Mouse (Mus musculus): ENCODE measurements around the gene Topaz1. TPM values are rescaled to one million over a fixed set of nuclear protein-coding genes. Genes with fewer than 3 reads are reported as not detected.

Topaz1 gene
- total RNA-seq, 1 experiment = 0.49 TPM

DNA sequence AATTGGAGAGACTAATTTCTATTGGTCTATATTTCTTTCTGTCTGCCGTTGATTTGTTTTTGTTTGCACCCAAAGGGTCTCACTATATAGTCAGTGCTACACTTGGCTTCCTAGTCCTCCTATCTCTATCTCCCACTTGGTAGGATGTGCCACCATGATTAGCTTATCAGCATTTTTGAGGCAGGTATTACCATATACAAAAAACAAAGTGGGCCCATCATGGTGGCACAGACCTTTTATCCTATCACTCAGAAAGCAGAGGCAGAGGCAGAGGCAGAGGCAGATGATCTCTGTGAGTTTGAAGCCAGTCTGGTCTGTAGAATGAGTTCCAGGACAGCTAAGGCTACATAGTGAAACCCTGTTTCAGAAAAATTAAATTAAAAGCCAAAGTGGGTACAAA, 39.4 kb downstream of the Topaz1 start:
- Histone ChIP-seq H3K9me3 (ENCODE audit: control insufficient read depth, insufficient read depth, low read depth, low read length) (no peaks in the 10 kb centered on the region), H3K27ac (ENCODE audit: insufficient read depth, low read depth, low read length, poor library complexity, severe bottlenecking) (no peak overlapping the region), H3K4me1 (ENCODE audit: control insufficient read depth in 2 of 2, insufficient read depth in 2 of 2, low read length in 2 of 2, poor library complexity in 1 of 2) (no peaks in the 10 kb centered on the region), H3K4me3 (ENCODE audit: insufficient read depth in 1 of 2, low read depth in 1 of 2, low read length in 2 of 2, poor library complexity in 1 of 2, severe bottlenecking in 1 of 2) (no peak overlapping the region), H3K36me3 (ENCODE audit: control insufficient read depth, insufficient read depth, low read length, poor library complexity, severe bottlenecking) (no peaks in the 10 kb centered on the region), H3K9ac (ENCODE audit: insufficient read depth, low read depth, low read length, poor library complexity, severe bottlenecking) (no peak overlapping the region)
- DNase-seq (ENCODE audit: low read depth, low spot score) = no peak
- in situ Hi-C loops (cut with MboI; ENCODE audit: low sequenced_read_pairs in 2 of 2, unreplicated experiment in 2 of 2) = no loop called here
- TF ChIP-seq ZC3H11A (IDR thresholded peaks at IDR 0.05; ENCODE audit: borderline replicate concordance, low read depth, low read length) (no peak), ZNF384 (IDR thresholded peaks at IDR 0.05; ENCODE audit: low read depth, low read length) (no peak), MAFK (IDR thresholded peaks at IDR 0.05; ENCODE audit: insufficient read depth, low read depth, low read length) (no peak), CHD2 (IDR thresholded peaks at IDR 0.05; ENCODE audit: low read depth, low read length) (no peak), HCFC1 (IDR thresholded peaks at IDR 0.05; ENCODE audit: borderline replicate concordance, insufficient read depth, low read length) (no peak)

DNA sequence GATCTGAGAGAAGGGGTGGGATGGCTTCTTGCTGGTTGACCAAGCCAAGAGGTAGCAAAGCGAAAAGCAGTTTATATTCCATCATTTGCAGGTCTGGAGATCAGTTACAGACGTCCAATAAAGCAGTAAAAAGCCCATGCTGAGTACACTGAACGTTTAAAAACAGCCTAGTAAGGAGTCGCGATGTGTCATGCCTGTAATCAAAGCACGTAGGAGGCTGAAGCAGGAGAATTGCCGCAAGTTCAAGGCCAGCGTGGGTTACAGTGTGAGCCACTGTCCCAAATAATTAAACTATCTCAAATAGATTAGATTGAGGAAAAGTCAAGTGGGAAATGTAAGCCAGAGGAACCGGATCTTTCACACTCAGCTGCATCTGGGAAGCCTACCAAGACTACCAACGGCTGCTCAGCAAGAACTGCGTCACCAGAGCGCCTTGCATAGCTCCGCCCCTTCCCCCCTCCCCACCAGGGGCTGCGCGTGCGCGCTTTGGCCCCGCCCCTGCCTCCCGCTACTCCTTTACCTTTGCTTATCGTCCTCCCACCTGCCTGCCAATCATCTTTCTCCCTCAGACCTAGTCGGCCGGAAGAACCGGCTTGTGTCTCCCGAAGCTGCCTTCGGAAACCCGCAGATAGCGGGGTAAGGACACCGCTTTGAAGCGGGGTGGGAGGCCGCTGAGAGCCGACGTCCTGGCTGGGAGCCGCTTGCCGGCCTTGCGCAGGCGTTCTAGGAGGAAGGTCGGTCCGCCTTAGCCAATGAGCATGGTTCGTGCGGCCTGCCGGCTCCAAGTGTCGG, 58.1 kb downstream of the Topaz1 start, which contains the start of gene Tcaim:
Gene Tcaim, plus strand, starts transcription at position 487 of the 792 bp plus-strand sequence.
- H3K27ac ChIP-seq (ENCODE audit: insufficient read depth, low read depth, low read length, poor library complexity, severe bottlenecking) = 0 out of 2 replicates have a peak within 1 kb of the TSS, but pooled peaks have one; percentile 27
- H3K9me3 ChIP-seq (ENCODE audit: control insufficient read depth, insufficient read depth, low read depth, low read length) = no peaks in the 10 kb centered on the region
- peak; percentile 87 for DNase-seq (ENCODE audit: low read depth, low spot score)
- no peaks in the 10 kb centered on the region for H3K36me3 ChIP-seq (ENCODE audit: control insufficient read depth, insufficient read depth, low read length, poor library complexity, severe bottlenecking)
- no peak for TF ChIP-seq ZC3H11A (IDR thresholded peaks at IDR 0.05; ENCODE audit: borderline replicate concordance, low read depth, low read length)
- TF ChIP-seq CHD2 (IDR thresholded peaks at IDR 0.05; ENCODE audit: low read depth, low read length) = no peak
- 0 out of 2 replicates have a peak, but pooled peaks have one; percentile 20 for TF ChIP-seq MAFK (IDR thresholded peaks at IDR 0.05; ENCODE audit: insufficient read depth, low read depth, low read length)
- no peak for TF ChIP-seq ZNF384 (IDR thresholded peaks at IDR 0.05; ENCODE audit: low read depth, low read length)
- TF ChIP-seq HCFC1 (IDR thresholded peaks at IDR 0.05; ENCODE audit: borderline replicate concordance, insufficient read depth, low read length) = no peak
- in situ Hi-C loops (cut with MboI; ENCODE audit: low sequenced_read_pairs in 2 of 2, unreplicated experiment in 2 of 2) = no loop called here
- peak within 1 kb of the TSS; percentile 85 to 100 for H3K4me3 ChIP-seq (ENCODE audit: insufficient read depth in 1 of 2, low read depth in 1 of 2, low read length in 2 of 2, poor library complexity in 1 of 2, severe bottlenecking in 1 of 2)
- peaks cover 2 to 4% of the 10 kb centered on the region in 2 experiments; a peak in 2 of 4 replicates for H3K4me1 ChIP-seq (ENCODE audit: control insufficient read depth in 2 of 2, insufficient read depth in 2 of 2, low read length in 2 of 2, poor library complexity in 1 of 2)
- peak within 1 kb of the TSS; percentile 83 for H3K9ac ChIP-seq (ENCODE audit: insufficient read depth, low read depth, low read length, poor library complexity, severe bottlenecking)

DNA sequence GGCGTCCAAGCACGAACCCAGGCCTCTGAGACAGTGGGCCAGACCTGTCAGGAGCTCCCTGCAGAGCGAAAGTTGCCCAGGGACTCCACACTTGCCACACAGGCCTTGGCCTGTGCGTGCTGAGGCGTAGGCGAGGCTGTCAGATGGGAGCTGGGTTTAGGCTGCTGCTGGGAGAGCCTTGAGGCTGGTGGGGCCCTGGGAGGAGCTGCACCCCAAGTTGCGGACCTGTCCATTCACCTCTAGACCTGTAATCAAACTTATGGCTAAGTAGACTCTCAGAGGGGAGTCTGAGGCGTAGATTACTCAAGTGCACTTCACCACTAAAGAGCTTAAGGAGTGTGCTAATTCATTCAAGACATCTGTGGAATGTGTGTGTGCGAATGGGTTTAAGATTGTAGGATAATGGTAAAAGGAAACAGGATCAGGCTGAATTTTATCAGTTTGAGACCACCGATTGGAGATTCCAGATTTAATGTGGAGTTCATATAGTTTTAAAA, 58.7 kb downstream of the Topaz1 start:
- Histone ChIP-seq H3K4me1 (ENCODE audit: control insufficient read depth in 2 of 2, insufficient read depth in 2 of 2, low read length in 2 of 2, poor library complexity in 1 of 2) (peaks cover 2 to 4% of the 10 kb centered on the region in 2 experiments; a peak in 2 of 4 replicates), H3K9ac (ENCODE audit: insufficient read depth, low read depth, low read length, poor library complexity, severe bottlenecking) (peak overlapping the region; percentile 83), H3K27ac (ENCODE audit: insufficient read depth, low read depth, low read length, poor library complexity, severe bottlenecking) (0 out of 2 replicates have a peak overlapping the region, but pooled peaks have one; percentile 27), H3K9me3 (ENCODE audit: control insufficient read depth, insufficient read depth, low read depth, low read length) (no peaks in the 10 kb centered on the region), H3K4me3 (ENCODE audit: insufficient read depth in 1 of 2, low read depth in 1 of 2, low read length in 2 of 2, poor library complexity in 1 of 2, severe bottlenecking in 1 of 2) (peak overlapping the region; percentile 85 to 100), H3K36me3 (ENCODE audit: control insufficient read depth, insufficient read depth, low read length, poor library complexity, severe bottlenecking) (no peaks in the 10 kb centered on the region)
- TF ChIP-seq ZC3H11A (IDR thresholded peaks at IDR 0.05; ENCODE audit: borderline replicate concordance, low read depth, low read length) (no peak), CHD2 (IDR thresholded peaks at IDR 0.05; ENCODE audit: low read depth, low read length) (no peak), HCFC1 (IDR thresholded peaks at IDR 0.05; ENCODE audit: borderline replicate concordance, insufficient read depth, low read length) (no peak), MAFK (IDR thresholded peaks at IDR 0.05; ENCODE audit: insufficient read depth, low read depth, low read length) (no peak), ZNF384 (IDR thresholded peaks at IDR 0.05; ENCODE audit: low read depth, low read length) (no peak)
- in situ Hi-C loops (cut with MboI; ENCODE audit: low sequenced_read_pairs in 2 of 2, unreplicated experiment in 2 of 2) = no loop called here
- DNase-seq (ENCODE audit: low read depth, low spot score) = no peak

DNA sequence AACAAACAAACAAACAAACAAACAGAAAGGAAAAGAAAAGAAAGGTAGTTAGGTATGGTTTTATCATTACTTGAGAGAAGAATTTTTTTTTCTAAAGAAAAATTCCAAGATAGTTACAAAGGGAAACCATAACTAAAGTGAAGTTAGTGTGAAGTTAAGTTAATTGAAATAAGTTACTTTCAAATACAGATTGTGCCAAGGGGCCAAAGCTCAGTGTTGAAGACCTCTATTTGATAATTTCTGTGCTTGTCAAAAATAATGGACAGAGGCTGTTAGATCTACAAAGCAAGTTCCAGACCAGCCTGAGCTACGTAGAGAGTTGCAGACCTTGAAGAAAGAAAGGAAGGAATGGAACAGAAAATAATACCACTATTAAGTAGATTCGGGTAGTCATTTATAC, 60.0 kb downstream of the Topaz1 start:
- Histone ChIP-seq H3K9ac (ENCODE audit: insufficient read depth, low read depth, low read length, poor library complexity, severe bottlenecking) (no peak overlapping the region), H3K36me3 (ENCODE audit: control insufficient read depth, insufficient read depth, low read length, poor library complexity, severe bottlenecking) (no peaks in the 10 kb centered on the region), H3K4me3 (ENCODE audit: insufficient read depth in 1 of 2, low read depth in 1 of 2, low read length in 2 of 2, poor library complexity in 1 of 2, severe bottlenecking in 1 of 2) (no peak overlapping the region), H3K4me1 (ENCODE audit: control insufficient read depth in 2 of 2, insufficient read depth in 2 of 2, low read length in 2 of 2, poor library complexity in 1 of 2) (peaks cover 2 to 4% of the 10 kb centered on the region in 2 experiments; a peak in 2 of 4 replicates), H3K27ac (ENCODE audit: insufficient read depth, low read depth, low read length, poor library complexity, severe bottlenecking) (no peak overlapping the region), H3K9me3 (ENCODE audit: control insufficient read depth, insufficient read depth, low read depth, low read length) (no peaks in the 10 kb centered on the region)
- TF ChIP-seq ZC3H11A (IDR thresholded peaks at IDR 0.05; ENCODE audit: borderline replicate concordance, low read depth, low read length) (no peak), HCFC1 (IDR thresholded peaks at IDR 0.05; ENCODE audit: borderline replicate concordance, insufficient read depth, low read length) (no peak), ZNF384 (IDR thresholded peaks at IDR 0.05; ENCODE audit: low read depth, low read length) (no peak), MAFK (IDR thresholded peaks at IDR 0.05; ENCODE audit: insufficient read depth, low read depth, low read length) (no peak), CHD2 (IDR thresholded peaks at IDR 0.05; ENCODE audit: low read depth, low read length) (no peak)
- DNase-seq (ENCODE audit: low read depth, low spot score) = no peak
- in situ Hi-C loops (cut with MboI; ENCODE audit: low sequenced_read_pairs in 2 of 2, unreplicated experiment in 2 of 2) = no loop called here

All from ES-E14 (cell line).